Mouse (Mus musculus): ENCODE data around the gene Habp2. TPM values are rescaled to one million over a fixed set of nuclear protein-coding genes. Genes with fewer than 3 reads are reported as not detected.

Habp2 gene
- under 1 TPM in 1 of 2 experiments, not detected in 1; 0.26 TPM for total RNA-seq (2021)
- long read RNA-seq, experiment 1, result 0 reads
- long read RNA-seq, experiment 2, result 0 reads

DNA sequence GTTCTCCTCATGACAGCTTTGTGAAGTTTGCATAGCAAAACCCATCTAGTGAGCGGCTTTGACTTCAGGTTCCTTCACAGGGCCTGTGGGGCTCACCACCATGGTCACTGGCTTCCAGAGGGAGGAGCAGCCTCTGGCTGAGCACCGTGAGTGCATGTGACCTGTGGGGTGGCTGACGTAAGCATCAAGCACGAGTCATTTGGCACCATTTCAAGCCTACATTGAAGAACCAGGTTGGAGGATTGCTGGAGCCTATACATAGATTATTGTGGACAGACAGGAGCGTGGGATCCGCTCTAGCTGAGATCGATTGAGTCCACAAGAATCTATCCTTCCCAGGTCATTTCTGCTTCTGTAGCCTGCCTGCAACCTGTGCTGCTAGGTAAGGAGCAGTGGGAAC is at the start of gene Habp2:
Gene Habp2, plus strand, starts transcription at position 272 of the 400 bp plus-strand sequence.
- DNase-seq (ENCODE audit: low spot score in 2 of 2), result no peak

DNA sequence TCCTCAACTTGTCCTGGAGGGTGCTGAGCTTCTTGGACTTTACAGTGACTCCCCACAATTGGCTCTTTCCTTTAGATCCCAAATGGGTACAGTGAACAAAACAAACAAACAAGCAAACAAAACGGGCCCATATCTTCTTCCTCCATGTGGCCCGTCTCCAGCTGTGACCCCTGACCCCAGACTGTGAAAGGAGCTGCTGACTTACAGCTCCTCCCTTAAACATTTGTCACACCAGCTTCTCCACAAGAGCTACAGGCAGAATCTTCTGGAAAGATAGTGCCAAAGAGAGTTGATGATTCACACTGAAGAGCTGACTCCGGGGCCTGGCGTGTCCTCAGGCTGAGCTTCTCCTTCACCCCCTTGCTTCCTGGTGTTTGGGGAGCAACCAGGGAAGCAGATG is 48.4 kb upstream of the Habp2 start:
- DNase-seq (ENCODE audit: low spot score in 2 of 2), result no peak

DNA sequence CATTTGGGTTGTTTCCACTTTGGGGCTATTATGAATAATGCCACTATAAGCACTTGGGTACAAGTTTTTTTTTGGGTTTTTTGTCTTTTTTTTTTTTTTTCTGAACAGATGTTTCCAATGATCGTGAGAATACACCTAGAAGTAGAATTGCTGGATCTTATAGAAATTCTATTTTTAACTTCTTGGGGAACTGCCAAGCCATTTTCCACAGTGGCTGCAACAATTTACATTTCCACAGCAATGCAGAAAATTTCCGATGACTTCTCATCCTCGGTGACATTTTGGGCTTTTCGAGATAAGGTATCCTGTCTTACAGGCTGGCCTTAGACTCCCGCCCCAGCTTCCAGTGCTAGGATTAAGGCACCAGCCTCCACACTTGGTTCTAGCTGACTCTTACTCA is 41.7 kb upstream of the Habp2 start:
- no peak for DNase-seq (ENCODE audit: low spot score in 2 of 2)

DNA sequence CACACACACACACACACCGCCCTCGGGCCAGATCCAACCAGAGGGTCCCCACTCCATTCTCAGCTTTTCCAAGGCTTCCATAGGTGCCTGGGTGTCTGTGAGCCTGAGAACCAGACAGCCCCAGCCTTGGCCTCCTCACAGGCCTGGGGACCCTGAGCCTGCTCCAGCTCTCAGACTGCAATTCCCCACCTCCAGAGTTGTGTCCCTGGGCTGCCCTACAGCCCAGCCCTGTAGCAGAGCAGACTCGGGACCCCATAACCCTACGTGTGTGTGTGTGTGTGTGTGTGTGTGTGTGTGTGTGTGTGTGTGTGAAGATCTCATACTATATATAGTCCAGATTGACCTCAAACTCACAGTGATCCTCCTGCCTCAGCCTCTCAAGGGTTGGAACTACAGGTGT is 34.1 kb upstream of the Habp2 start:
- DNase-seq (ENCODE audit: low spot score in 2 of 2), result no peak

DNA sequence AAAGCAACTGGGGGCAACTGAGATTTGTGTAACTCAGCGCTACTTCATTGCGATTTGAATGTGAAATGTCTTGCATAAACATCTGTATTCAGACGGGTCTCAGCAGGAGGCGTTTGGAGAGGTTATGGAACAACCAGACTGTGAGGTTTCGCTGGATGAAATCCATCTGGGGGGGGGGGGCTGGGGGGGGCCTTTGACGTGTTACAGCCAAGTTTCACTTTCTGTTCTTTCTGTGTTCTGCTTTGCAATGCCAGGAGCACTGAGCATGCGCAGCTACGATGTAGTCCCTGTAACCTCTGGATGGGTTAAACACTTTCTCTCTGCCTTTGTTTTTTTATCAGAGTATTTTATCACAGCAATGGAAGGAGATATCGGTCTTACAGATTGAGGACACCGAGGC is 33.7 kb upstream of the Habp2 start:
- DNase-seq (ENCODE audit: low spot score in 2 of 2), result no peak

DNA sequence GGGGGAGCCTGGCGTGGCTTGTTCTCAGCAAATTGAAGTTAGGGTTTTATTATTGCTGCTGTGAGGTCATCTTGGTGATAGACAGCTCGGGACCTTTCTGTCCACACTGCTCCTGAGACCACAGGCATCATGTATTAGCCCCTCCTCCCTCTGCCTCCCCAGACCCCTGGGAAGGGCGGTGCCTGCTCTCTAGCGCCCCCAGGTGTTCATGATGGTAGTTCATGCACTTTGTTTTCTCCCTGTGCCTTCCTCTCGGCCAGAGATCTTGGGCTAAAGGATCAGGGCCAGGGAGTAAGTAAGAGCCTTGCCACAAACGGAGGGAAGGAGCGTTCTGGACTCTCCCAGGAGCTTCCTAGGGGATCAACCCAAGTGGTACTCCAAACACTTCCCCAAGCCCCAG is 32.2 kb upstream of the Habp2 start:
- DNase-seq (ENCODE audit: low spot score in 2 of 2), result peak in 1 of 2 experiments; percentile 60

DNA sequence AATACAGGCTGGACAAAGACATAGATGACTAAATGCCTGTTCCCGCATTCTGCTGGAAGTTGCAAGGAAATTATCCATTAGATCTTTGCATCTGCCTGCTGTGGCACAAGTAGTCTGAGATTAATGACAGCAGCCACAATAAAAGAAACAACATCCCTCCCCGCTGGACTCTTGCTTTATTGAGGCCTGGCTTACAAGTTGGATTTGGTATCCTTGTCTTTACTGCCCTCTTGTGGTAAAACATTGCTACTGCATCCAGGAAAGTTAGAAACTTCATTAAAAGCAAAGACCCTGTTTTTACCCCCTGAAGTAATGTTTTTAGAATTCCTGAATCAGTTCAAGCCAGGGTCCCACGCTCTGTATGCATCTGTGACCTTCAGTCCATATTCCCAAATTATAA is 31.4 kb upstream of the Habp2 start:
- DNase-seq (ENCODE audit: low spot score in 2 of 2), result no peak

DNA sequence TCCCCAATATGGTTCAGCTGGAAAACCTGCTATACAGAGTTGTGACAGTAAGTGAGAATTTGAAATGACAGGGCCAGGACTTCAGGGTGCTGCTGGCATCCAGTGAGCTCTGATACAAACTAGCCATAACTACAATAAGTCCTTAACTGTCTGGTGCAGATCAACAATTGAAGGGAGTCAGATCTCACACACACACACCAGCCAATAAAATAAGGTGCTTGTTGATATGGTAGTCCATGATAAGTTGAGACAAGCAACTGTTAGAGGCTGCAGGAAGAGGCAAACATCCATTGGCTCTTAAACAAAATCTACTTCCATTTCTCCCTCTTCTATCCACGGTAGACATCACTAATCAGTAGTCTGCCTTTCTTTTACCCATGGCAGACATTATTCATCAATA is 30.7 kb upstream of the Habp2 start:
- no peak for DNase-seq (ENCODE audit: low spot score in 2 of 2)

DNA sequence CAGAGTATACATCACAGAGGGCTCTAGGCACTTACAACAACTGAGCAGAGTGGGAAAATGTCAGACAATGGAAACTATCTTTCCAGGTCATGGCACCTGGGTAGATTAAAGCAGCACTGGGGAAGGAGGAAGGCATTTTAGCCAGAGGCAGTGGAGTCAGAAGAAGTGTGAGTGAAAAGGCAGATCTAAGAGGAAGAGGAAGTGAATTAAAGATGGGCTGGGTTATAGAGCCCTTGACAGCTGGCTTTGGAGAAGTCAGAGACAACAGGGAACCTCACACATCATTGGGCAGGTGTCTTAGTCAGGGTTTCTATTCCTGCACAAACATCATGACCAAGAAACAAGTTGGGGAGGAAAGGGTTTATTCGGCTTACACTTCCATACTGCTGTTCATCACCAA is 30.2 kb upstream of the Habp2 start:
- DNase-seq (ENCODE audit: low spot score in 2 of 2), result no peak

DNA sequence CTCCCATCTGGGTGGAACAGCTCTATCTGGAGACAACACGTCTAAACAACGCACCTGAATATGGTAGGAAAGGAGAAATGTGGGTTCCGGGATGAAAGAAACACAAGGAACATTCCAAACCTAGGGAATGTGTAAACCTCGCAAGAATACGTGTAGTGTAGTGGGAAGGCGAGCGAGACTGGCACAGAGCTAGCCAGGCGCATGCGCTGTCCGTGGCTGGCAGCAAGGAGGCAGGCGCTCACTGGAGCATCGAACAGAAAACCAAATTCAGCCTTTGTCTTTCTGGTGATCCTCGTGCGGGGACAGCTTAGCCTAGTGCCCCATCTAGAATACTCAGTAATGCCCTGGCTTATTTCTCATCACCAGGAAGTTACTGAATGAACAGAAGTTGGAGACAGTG is 23.2 kb upstream of the Habp2 start:
- DNase-seq (ENCODE audit: low spot score in 2 of 2), result no peak

DNA sequence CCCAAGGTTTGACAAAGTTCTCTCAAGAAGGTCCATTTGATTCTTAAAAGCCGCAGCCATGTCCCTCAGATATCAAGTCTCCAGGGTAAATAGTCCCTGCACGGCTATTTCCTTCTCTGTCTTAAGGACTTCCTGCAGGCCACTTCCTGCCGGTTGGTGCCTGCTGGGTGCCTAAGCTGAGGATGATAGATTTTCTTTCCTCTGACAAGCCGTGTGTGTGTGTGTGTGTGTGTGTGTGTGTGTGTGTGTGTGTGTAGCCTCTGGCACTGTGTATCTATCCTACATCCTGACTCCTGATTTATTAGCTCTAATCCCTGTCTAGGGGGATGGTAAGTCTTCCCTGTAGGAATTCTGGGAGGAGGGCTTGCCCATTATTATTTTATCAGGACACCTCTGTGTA is 22.8 kb upstream of the Habp2 start:
- no peak for DNase-seq (ENCODE audit: low spot score in 2 of 2)

DNA sequence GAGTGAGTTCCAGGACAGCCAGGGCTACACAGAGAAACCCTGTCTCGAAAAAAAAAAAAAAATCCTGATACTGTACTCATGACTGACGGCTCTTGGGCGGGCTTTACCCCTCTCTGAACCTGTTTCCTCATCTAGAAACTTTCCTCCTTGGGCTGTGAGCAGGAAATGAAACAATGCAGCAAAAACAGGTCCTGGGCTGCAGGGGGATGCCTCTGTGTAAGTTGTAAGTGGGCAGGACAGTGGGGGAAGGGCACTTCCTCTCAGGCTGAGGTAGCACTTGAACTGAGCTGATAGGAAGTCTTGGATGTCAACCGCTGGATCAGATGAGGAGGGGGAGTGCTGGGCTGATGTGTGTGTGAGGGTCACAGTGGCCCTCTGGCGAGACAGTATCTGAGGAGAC is 21.8 kb upstream of the Habp2 start:
- no peak for DNase-seq (ENCODE audit: low spot score in 2 of 2)

DNA sequence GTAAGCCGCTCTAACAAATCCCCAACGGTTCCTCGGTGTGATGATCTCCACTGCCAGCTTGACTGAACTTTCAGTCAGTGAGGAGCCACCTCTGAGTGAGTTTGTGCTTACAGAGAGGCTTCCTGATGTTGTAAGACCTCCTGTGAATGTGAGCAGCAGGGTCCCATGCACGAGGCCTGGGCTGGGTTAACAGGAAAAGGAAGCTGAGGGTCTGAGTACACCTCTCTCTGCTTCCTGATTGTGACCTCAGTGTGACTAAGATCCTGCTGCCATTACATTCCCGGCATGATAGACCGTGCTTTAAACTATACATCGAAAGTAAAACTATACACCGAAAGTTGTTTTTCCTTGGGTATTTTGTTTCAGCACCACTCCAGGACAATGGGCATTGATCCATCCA is 14.9 kb upstream of the Habp2 start:
- no peak for DNase-seq (ENCODE audit: low spot score in 2 of 2)

DNA sequence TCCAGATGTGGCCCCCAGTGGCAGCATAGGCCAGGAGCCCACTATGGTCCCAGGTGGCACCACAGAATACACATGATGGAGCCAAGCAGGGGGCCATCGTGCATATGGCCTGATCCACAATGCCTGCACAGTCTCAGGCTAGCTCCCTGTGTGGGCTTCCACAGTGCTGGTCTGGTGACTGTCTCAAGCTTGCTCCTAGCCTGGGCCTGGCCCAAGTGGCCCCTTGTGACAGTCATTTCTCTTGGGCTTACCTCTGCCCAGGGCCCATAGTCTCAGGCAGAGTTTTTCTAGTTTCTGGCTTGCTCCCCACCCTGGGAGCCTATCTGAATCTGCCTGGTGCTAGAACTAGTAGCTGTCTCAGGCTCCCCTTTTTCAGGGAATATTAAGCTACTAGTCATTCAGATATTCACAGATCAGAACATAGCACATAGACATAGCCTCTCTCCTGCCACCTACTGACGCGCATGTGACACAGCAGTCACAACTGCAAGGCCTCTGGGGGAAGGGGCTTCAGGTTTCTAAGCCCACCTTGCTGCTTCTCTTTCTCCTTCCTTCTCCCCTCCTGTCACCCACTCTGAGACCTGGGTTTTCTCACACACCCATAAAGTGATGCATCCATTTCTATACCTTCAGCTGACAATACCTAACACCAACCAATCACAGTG is 9.7 kb upstream of the Habp2 start:
- no peak for DNase-seq (ENCODE audit: low spot score in 2 of 2)

DNA sequence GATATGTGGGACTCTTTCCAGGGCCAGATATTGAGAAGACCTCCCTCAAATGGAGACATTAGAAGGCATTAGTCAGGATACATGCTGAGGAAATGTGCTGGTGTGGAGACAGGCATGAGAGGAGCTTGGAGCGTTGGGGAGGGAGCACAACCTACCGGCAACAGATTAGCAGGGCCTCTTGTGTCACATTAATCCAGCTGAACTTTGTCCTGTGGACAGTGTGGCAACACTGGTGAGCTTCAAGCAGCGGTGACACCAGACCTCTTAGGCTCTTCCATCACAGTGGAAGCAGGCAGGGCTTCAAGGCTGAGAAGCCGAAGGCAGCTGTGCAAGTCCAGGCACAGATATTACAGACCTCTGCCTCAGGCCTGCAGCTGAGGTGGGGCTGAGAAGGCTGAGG is 9.0 kb upstream of the Habp2 start:
- no peak for DNase-seq (ENCODE audit: low spot score in 2 of 2)

DNA sequence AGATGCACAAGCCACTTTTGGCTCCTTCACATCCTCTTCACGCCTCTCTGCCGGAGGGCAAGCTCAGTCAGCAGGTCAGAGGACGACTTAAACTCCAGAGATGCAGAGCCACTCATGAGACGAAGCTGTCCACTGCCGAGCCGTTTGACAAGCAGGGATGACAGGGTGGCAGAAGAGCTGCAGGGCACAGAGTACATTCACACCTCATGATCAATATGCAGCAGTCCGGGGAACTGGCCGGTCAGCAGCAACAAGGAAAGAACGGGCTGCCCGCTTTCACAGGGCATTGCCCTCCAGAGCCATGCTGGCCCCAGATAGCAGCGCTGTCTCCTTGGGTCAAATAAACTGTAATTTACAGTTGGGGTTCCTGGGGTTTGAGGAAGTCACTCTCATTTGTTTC is 8.6 kb upstream of the Habp2 start:
- DNase-seq (ENCODE audit: low spot score in 2 of 2), result no peak

DNA sequence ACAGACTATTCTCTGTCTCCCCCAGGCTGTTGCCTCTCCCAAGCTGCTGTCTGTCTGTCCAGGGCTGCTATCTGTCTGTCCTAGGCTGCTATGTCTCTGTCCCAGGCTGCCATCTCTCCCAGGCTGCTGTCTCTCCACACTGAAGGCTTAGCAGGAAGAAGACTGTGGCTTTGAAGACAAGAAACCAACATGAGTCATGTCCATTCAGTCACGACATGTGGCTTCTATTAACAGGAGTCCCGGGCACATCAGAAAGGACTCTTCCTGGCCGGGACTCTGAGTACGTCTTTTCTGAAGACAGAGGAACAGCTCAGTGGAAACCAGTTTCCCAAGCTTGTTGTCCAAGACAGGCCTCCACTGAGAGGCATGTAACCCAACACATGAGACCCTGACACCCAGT is 1.7 kb upstream of the Habp2 start:
- DNase-seq (ENCODE audit: low spot score in 2 of 2), result no peak

DNA sequence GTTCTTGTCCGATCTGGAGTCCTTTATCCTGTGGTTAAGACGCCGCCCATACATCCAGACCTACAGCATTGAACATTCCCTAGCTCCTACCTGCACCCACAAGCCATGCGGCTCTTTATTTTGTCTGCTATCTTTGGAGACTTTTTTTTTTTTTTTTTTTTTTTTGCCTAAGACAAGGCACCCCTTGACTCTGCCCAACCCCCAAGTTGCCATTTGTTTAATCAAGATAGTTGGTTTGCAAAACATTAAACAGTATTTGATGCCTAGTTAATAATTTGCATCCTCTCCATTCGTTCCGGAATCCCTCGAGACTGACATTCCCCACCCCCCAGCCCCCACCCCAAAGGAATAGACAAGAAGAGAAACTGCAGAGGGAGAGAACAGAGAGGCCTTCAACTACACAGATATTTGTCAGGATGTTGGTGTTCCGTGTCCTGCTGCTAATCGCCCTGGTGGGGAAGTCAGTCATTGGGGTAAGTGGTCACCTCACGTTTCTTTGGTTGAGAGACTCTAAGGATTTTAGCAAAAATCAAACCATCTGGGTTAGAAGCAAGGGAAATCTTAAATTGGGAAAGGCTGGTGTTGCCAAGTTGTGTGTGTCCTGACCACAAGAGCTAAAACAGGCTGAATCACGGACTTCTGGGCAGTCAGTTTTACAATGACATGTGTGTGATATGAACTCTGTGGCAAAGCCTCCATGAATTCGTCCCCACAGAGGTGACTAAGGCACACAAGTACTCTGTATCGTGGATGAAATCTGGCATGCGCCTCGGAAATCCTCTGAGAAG is 837 bp downstream of the Habp2 start:
- no peak for DNase-seq (ENCODE audit: low spot score in 2 of 2)

DNA sequence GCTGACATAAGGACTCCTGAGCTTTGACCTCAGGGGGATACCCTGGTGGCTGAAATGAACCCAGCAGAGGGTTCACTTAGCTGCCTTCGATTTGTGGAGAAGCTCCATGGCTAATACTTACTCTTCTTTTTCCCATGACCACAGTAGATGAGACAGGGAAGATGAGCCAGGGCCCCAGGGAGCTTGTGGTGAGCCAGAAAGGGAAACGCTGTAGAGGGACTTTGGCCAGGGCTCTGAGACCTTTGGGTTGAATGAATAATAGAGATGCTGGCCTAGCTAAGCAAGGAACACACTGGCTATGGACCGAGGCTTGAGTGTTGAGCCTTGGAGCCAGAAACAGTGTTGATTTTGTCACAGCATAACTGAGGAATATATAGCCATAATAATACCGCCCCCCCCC is 1.5 kb downstream of the Habp2 start:
- DNase-seq (ENCODE audit: low spot score in 2 of 2), result no peak

DNA sequence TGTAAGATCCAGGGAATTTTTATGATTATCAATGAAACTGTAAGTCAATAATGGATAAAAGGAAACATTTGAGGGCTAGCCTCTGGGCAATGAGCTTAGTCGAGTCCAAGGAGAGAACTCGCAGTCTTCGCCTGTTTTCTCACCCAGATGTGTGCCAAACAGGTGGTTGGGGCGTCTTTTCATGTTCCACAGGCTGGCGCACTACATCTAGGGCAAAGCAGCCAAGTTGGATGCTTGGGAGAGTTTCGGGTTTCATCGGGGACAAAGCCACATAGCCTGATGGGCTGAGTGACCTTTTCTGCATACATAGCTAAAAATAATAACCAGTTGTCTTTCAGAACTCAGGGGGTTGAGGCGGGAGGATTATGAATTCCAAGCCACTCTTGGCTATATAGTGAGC is 2.7 kb downstream of the Habp2 start:
- DNase-seq (ENCODE audit: low spot score in 2 of 2), result no peak

DNA sequence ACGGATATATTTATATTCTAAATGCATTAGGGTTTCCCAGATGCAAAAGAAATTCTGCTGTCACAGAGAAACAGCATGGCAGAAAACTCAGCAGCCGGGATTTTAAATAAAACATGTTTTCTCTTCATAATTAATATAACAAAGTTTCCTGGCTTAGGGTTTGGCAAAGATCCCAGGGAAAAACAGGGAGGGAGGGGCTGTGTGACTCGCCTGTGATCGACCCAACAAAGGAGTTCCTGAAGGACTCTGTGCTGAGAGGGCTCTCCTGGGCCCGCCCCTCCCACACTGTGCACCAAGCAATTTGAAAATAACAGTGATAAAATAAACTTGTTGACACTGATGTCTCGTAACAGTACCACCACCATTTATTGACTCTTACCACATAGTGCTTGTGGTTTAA is 5.0 kb downstream of the Habp2 start:
- no peak for DNase-seq (ENCODE audit: low spot score in 2 of 2)

DNA sequence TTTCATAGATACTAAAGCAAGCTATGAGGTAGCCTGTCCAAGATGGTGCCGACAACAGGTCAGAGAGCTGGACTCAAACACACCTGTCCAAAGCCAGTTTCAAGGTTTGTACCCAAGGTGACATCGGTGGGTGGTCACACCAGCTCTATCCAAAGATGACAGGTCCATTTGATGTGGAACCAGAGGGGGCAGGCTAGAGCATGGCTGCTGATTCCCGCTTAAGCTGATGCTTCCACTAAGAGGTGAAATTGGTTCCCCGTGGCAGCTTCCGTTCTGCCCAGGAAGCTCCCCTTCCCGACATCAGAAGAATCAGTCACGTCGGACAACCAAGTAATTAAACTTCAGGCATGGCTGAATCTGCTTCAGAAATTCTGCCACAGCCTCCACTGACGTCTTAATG is 5.4 kb downstream of the Habp2 start:
- DNase-seq (ENCODE audit: low spot score in 2 of 2), result no peak
